Mouse (Mus musculus) cortical plate, adult 2 months (tissue): ENCODE data around the gene Adamts6. TPM values are rescaled to one million over a fixed set of nuclear protein-coding genes. Genes with fewer than 3 reads are reported as not detected.

Experiments used
- H3K27ac ChIP-seq: fragments of 200-500 bp; 2 replicates; pipeline ENCODE4 v1.5.1; 2012; ENCODE audit warnings: low read length, control low read depth, inconsistent platforms; ENCODE audit not compliant: insufficient read depth
- H3K4me1 ChIP-seq: fragments of 200-500 bp; 2 replicates; pipeline ENCODE4 v1.6.1; 2011; ENCODE audit warnings: low read length; ENCODE audit not compliant: control insufficient read depth, insufficient read depth
- H3K4me3 ChIP-seq: fragments of 200-500 bp; 2 replicates; pipeline ENCODE4 v1.5.1; 2011; ENCODE audit warnings: mild to moderate bottlenecking, low read length, control low read depth; ENCODE audit not compliant: insufficient read depth
- CTCF ChIP-seq: fragments of 200-500 bp; IDR thresholded peaks from 2 replicates; pipeline ENCODE4 v1.5.1; 2011; ENCODE audit warnings: mild to moderate bottlenecking, control low read depth, low read length; ENCODE audit not compliant: insufficient read depth; ENCODE audit errors: extremely low read depth
- POLR2A ChIP-seq: fragments of 200-500 bp; IDR thresholded peaks from 2 replicates; pipeline ENCODE4 v1.6.1; 2011; ENCODE audit warnings: mild to moderate bottlenecking, low read length, control low read depth; ENCODE audit not compliant: insufficient read depth; ENCODE audit errors: extremely low read depth
- polyA plus RNA-seq: library from polyadenylated mRNA; depleted of rRNA; stranded (reverse); fragments of >200 nt; gene quantifications from 2 replicates; pipeline ENCODE4 v1.2.3, GENCODE M21; 2012; rRNA removed

Adamts6 gene
- polyA plus RNA-seq, 1 experiment, result 2.0 TPM

DNA sequence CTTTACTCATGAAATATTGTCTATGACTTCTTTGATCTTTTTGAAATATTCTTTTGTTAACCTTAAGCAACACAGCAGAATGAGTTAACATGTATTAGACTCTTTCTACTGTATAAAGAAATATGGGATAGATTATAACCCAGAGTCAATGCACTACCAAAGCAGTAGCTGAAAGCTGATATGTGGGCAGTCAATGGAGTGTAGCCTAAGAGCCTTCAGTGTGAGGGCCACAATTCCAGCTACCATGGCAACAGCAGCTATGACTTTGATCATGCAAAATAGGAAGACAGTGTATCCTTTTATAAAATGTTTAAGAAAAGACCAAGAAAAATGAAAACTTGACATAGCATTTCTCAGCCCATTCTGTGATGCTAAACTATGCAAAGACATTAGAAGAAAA, 241.6 kb downstream of the Adamts6 start:
- H3K4me3 ChIP-seq, result no peak overlapping the region
- no peak overlapping the region for H3K27ac ChIP-seq
- TF ChIP-seq POLR2A (no peak), CTCF (no peak)
- H3K4me1 ChIP-seq, result no peaks in the 10 kb centered on the region

DNA sequence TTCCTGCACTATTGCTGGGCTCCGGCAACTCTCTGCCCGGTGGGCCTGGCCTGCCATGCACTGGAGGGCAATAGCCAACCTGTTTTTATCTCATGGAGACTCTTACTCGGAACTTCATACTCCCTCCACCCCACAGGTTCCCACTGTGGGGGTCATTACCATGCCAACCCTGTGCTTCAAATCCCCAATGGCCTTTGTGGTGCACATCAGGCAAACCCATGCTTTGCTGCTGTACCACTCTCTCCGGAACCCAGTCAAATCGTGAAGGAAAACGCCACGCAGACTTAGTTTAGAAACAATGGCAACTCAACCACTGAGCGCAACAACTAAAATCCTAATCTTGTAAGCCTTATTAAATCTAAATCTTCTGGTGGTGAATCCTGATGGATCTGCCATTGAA, 244.2 kb downstream of the Adamts6 start:
- no peaks in the 10 kb centered on the region for H3K4me1 ChIP-seq

DNA sequence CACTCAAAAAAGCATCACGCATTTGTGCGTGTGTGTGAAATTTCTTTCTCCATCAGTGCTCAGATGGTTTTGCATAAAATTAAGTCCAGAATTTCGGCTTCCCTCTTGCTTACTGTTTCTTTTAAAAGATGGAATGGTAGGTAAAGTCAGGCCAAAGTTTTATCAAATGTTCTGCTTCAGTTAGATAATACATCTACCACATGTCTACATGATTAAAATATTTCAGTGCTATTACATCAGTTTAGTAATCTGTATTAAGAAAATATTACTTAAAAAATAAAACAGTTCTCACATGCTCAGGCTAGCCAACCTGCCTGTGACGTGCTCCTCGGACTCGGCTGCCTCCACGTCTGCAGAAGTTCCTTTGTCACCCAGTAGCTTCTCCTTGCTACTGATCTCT, 245.1 kb downstream of the Adamts6 start:
- no peak for TF ChIP-seq POLR2A
- no peak for TF ChIP-seq CTCF
- H3K4me3 ChIP-seq, result no peak overlapping the region
- H3K27ac ChIP-seq, result no peak overlapping the region
- H3K4me1 ChIP-seq, result no peaks in the 10 kb centered on the region

More for the DNA sequence above, 244.2 kb downstream of the Adamts6 start:
- TF ChIP-seq POLR2A, result no peak
- no peak for TF ChIP-seq CTCF
- no peak overlapping the region for H3K4me3 ChIP-seq
- H3K27ac ChIP-seq, result no peak overlapping the region

DNA sequence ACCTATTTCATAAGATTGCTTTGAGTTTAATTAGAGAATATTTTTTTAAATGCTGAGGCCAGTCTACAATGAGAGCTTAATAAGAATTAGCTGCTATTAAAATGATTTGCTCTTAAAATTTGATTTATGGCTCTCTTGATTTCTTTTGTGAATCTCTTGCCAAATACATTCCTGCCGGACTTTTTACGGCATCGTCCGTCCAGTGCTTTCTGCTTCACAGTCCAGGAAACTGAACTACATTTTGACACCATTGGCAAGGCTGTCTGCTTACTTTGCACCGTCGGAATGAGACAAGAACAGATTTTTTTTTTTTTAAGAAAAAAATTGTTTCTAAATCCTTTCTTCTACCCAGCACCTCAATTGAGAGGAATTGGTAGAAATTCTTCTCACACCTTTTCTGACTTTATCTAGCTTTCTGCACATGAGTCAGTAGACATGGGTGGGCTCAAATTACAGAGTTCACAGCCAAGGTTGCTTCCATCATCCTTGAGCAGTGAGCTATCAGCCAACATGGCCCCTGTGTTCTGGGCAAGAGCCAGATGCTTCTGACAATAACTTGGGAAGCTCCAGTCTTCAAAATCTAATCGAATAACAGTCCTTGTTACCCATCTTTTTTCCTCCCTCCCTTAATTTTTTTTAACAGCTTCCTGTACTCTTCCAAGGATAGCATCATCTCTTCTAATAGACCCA, 246.3 kb downstream of the Adamts6 start:
- TF ChIP-seq POLR2A (no peak), CTCF (no peak)
- Histone ChIP-seq H3K27ac (no peak overlapping the region), H3K4me3 (no peak overlapping the region), H3K4me1 (no peaks in the 10 kb centered on the region)

DNA sequence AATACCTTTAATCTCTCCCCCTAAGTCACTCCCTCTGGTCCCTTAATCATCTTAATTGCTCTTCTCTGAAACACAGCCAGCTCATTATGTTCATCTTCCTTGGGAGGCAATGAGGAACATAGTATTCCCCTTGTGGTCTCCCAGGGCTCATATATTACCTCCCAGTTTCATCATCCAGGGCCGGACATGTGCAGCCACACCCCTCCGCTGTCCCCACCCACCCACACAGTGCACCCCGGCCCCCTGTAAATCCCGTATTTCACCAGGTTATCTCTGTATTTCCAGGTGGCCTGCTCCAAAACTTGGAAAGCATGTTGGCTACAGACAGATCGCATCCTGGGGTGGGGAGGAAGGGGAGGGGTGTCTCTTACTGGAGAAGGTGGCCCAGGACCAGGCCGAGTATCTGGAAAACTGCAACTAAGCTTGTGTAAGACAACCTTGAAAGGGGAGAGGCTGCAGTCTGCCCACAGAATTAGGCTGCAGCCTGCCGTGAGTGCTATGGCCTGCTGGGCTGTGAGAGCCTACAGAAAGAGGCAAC, 253.3 kb downstream of the Adamts6 start:
- Histone ChIP-seq H3K4me3 (no peak overlapping the region), H3K27ac (no peak overlapping the region), H3K4me1 (no peaks in the 10 kb centered on the region)
- TF ChIP-seq POLR2A, result no peak
- no peak for TF ChIP-seq CTCF

DNA sequence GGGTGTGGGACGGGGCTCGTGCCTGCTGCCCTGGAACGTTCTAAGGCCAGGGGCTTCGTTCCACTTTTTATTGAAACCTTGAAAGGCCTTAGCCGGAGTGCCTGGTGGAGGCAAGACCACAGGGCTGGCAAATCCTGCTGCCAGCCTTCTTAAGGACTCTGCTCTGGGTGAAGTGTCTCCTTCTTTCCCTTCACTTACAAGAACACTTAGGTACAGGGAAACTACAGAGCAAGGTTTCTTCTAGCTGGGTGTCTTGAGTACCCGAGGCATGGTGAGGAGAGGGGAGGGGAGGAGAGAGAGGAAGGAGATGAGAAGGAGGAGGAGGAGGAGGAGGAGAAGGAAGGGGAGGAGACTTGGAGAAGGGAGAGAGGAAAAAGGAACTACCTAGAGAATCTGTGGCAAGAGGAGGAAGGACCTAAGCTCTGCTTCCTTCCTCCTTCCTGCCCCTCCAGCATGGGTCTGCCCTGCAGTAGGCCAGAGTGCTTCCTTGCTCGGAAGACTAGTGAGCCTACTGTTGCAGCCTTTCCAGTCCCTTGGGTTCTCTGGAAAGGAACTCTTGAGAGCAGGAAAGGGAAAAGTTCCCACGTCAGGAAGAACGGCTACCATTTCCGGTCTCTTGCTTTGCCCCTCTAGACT, 254.6 kb downstream of the Adamts6 start:
- no peak overlapping the region for H3K27ac ChIP-seq
- TF ChIP-seq POLR2A, result no peak
- no peak for TF ChIP-seq CTCF
- H3K4me3 ChIP-seq, result no peak overlapping the region
- no peaks in the 10 kb centered on the region for H3K4me1 ChIP-seq

DNA sequence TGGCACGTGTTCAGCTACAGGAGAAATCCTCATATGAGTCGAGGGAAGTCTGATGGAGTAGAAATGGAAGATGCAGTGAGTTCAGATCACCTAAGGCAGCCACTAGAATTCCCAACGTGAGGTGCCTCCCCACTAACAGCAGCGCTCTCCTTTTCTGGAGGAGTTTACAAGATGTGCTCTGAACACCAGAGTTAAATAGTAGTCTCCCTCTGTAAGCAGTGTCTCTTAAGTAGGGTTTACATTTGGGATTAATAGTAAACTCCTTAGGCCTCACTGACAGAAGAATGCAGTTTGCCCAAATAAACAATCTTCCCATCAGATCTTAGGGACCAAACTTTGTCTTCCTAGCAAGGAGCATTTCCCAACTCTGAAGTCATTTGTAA, 255.1 kb downstream of the Adamts6 start:
- TF ChIP-seq POLR2A, result no peak
- no peak for TF ChIP-seq CTCF
- Histone ChIP-seq H3K4me3 (no peak overlapping the region), H3K27ac (no peak overlapping the region), H3K4me1 (no peaks in the 10 kb centered on the region)

Other genes with a start within 250 kb of the Adamts6 start
- gene Nln, start 178.2 kb upstream of the Adamts6 start, polyA plus RNA-seq, result 19.9 and 21.2 TPM in 2 replicates
- gene Sgtb, start 178.1 kb upstream of the Adamts6 start, polyA plus RNA-seq, result 96.1 and 99.2 TPM in 2 replicates
- 26.8 and 27.5 TPM in 2 replicates for gene Trappc13, start 109.4 kb upstream of the Adamts6 start, polyA plus RNA-seq
- gene Trim23, start 109.0 kb upstream of the Adamts6 start, polyA plus RNA-seq, result 33.5 and 34.8 TPM in 2 replicates
- gene Cenpk, start 59.2 kb upstream of the Adamts6 start, polyA plus RNA-seq, result 1.2 and 1.6 TPM in 2 replicates
- 6.9 and 7.4 TPM in 2 replicates for gene Ppwd1, start 59.0 kb upstream of the Adamts6 start, polyA plus RNA-seq